Mouse (Mus musculus) ZHBTc4 (cell line): ENCODE measurements around the gene Abca7.
"Not testable (repeated sequence)": the region's sequence is repeated elsewhere in the genome, so short reads cannot be mapped to it uniquely, and the experiment has no call there.

Experiments used
- DNase-seq: peaks from one replicate; pipeline ENCODE4 v3.0.0-alpha.2; 2011; ENCODE audit warnings: low read depth, low spot score

The Abca7 gene

GRCm38 (mm10) chr10:80045766-80046165 is 49.5 kb downstream of the Abca7 start:
- peak; percentile 80 for DNase-seq

- no peak for DNase-seq
These were observed 50.8 kb downstream of the Abca7 start, which contains the start of gene Gpx4 for GRCm38 (mm10) chr10:80047041-80047565. TSS of gene Gpx4 (plus strand) at chr10:80047166.

- no peak for DNase-seq
These were observed 52.1 kb downstream of the Abca7 start for GRCm38 (mm10) chr10:80048396-80048795.

GRCm38 (mm10) chr10:80048834-80049233 is 52.5 kb downstream of the Abca7 start:
- DNase-seq = no peak

- DNase-seq = peak; percentile 62
These were observed 54.0 kb downstream of the Abca7 start for GRCm38 (mm10) chr10:80050244-80050643.

DNA sequence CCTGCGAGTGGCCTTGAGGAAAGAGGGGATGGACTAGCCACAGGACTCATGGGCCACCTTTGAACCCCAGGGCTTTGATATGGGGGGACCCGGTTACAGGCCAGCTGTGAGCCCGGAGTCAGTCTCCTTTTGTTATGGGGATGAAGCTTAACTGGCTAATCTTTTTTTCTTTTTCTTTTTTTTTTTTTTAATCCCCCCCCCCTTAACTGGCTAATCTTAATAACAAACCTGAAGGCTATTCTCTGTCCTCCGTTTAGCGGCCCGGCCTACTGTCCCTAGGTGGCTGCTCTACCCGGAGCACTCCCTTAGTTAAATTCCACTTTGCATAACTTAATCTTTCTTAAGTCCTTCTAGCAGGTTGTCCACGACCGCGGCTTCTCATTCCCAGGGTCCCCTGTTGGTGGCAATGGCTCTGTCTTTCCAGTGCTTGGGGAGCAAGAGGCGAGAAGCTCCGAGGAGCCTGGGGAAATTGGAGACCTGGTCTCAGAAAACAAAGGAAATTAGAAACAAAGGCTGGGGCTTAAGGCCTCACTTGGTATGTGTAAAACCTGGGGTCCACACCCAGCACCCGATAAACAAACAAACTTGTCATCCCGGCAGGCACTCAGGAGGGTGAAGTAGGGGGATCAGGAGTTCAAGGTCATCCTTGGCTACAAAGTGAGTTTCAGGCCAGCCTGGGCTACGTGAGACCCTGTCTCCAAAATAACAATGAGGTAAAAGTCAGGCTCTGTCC is 54.8 kb downstream of the Abca7 start:
- DNase-seq = peak; percentile 87

- DNase-seq = peak; percentile 84
These were observed 55.5 kb downstream of the Abca7 start for GRCm38 (mm10) chr10:80051618-80052373.

DNA sequence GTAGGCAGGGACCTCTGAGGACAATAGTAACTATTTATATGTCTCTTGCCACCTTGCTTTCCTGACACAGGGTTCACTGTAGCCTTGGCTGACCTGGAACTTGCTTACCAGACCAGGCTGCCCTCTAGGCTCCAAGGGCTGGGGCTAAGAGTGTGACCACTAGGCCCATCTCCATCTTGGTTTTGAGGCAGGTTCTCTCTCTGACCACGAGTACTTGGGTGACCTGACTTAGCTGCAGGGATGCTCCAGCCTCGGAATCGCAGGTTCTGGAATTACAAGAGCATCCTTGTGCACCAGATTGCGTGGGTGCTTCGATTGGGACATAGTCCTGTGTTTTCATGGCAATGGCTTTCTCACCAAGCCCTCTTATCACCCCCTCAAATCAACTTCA is 56.1 kb downstream of the Abca7 start:
- DNase-seq = no peak

GRCm38 (mm10) chr10:80053259-80053780 is 57.0 kb downstream of the Abca7 start:
- DNase-seq = peak; percentile 100

DNA sequence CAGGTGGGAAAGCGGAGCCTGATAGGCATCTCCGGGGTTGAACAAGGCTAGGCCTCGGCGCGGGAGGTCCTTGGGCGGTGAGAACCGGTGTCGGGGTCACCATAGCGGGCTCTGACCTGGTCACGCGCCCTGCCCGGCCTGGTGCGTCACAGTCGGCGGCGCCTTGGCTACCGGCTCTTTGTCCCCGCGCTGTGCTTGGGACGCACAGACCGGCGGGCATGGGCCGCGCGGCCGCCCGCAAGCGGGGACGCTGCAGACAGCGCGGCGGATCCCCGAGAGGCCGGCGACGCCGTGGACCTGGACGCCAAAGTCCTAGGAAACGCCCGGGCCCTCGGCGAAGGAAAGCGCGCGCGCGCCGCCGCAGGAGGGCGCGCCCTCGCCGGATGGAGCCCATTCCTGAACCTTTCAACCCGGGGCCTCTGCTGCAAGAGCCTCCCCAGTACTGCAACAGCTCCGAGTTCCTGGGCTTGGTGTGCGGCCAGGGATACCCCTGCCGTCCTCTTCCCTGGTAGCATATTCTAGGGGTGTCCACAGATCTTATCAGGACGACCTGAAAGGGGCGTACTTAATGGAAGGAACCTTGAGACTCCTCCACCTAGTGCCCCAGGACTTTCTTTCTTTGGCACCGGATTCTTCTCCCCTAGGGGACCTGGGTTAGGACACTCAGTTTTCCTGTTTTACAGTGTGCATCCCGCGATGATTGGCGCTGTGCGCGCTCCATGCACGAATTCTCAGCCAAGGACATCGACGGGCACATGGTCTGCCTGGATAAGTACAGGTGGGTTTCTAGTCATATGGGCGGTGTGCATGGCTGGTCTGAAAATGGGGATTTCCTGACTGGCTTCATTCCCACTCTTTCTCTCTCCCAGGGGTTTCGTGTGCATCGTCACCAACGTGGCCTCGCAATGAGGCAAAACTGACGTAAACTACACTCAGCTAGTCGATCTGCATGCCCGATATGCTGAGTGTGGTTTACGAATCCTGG is 57.8 kb downstream of the Abca7 start:
- peak; percentile 68 for DNase-seq

DNA sequence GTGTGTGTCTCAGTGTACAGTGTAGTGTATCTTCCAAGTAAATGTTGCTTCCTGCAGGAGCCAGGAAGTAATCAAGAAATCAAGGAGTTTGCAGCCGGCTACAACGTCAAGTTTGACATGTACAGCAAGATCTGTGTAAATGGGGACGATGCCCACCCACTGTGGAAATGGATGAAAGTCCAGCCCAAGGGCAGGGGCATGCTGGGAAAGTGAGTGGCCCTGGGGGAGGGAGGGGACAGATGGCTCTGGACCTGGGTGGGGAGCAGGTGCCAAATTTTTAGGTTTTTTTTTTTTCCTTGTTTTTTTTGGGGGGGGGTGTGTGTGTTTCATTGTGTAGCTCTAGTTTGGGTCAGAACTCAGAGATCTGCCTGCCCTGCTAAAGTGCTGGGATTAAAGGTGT is 58.6 kb downstream of the Abca7 start:
- DNase-seq = not testable (repeated sequence)

GRCm38 (mm10) chr10:80055364-80055763 is 59.1 kb downstream of the Abca7 start:
- DNase-seq = no peak

DNA sequence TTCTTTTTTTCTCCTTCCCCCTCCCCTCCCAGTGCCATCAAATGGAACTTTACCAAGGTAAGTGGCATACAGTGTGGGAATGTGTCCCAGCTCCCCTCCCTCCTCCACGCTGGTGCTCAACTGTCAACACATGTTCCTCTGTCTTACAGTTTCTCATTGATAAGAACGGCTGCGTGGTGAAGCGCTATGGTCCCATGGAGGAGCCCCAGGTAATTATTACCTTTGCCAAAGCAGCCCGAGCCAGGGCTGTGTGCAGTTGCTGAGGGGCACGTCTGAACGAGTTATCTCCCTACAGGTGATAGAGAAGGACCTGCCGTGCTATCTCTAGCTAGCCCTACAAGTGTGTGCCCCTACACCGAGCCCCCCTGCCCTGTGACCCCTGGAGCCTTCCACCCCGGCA is 59.6 kb downstream of the Abca7 start:
- no peak for DNase-seq

DNA sequence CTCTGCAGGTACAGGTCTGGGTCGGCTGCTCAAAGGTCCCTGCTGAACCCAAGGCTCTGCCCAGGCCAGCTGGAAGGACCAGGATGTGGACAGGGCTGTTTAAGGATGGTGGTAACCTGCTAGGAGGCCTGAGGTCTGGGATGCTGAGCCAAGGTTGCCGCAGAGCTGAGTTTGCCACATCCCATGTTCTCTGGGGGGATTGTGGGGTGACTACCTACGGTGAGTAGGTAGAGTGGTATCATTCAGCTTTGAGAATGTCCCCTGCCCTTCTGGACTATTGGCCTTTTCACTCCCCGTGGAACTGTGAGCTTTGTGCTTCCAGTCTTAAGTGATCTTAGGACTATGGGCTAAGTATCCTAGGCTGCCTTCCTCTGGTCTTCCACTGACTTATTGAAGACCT is 60.2 kb downstream of the Abca7 start:
- no peak for DNase-seq

- DNase-seq = no peak
These were observed 60.8 kb downstream of the Abca7 start for GRCm38 (mm10) chr10:80056976-80057682.

- DNase-seq = no peak
These were observed 61.5 kb downstream of the Abca7 start for GRCm38 (mm10) chr10:80057683-80058326.

DNA sequence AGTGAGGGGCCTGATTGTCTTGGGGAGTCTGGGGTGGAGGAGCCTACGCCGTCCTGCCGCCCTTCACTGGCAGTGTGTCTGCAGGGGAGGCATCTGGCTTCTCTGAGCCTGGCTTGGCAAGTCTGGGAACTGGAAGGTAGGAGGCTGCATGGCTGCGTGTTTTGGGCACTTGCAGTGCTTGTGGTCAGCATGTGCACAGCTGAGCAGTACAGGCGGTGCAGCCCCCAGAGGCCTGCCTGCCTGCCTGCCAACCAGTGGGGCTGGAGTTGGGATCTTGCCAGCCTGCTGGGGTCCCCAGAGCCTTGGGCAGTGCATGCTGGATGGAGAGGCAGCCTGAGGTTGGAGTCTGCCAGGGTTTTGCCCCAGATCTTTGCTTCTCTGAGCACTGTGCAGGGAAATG is 66.8 kb downstream of the Abca7 start:
- no peak for DNase-seq

- DNase-seq = peak; percentile 62
These were observed 67.8 kb downstream of the Abca7 start for GRCm38 (mm10) chr10:80063877-80064650.
